Mouse (Mus musculus): ENCODE measurements at regions not wholly inside any gene's neighbourhood (a gene's known extent, or its start where the extent isn't known, plus 50 kb on each side); places are given as distances from the start of the nearest gene placed in this dataset.
"Not testable (repeated sequence)": the region's sequence is repeated elsewhere in the genome, so short reads cannot be mapped to it uniquely, and the experiment has no call there.

GRCm38 (mm10) chr17:27264607-27265006 is 60.3 kb upstream of the Lemd2 start:
- TF ChIP-seq CTCF (IDR thresholded peaks at IDR 0.05; ENCODE audit: low read depth, low read length); POLR2A (IDR thresholded peaks at IDR 0.05; ENCODE audit: borderline replicate concordance, low read depth, low read length): not testable (repeated sequence)

Data from bone marrow macrophage, adult 2 months (primary cell).